Mouse (Mus musculus) embryonic facial prominence, embryonic 12.5 days (tissue): ENCODE results near the gene Galnt7. TPM values are rescaled to one million over a fixed set of nuclear protein-coding genes. Genes with fewer than 3 reads are reported as not detected.
A peak's percentile ranks its signal among the peaks of the same experiment; 100 is the strongest.

ENCODE experiments used
- ATAC-seq: fragments of 200-750 bp; cut with Nextera tagmentation; 2 replicates; pipeline ENCODE4 v1.8.0; 2017; ENCODE audit not compliant: insufficient number of reproducible peaks, insufficient read depth, low FRiP score, low TSS enrichment
- H3K27ac ChIP-seq: fragments of 300-500 bp; sonication (generic); 2 replicates; pipeline ENCODE4 v1.5.1; 2016; ENCODE audit warnings: mild to moderate bottlenecking
- H3K27me3 ChIP-seq: fragments of 300-500 bp; sonication (generic); 2 replicates; pipeline ENCODE4 v1.6.1; 2016; ENCODE audit warnings: mild to moderate bottlenecking, moderate library complexity
- H3K36me3 ChIP-seq: fragments of 300-500 bp; sonication (generic); 2 replicates; pipeline ENCODE4 v1.6.1; 2016; ENCODE audit warnings: mild to moderate bottlenecking
- H3K4me1 ChIP-seq: fragments of 300-500 bp; sonication (generic); 2 replicates; pipeline ENCODE4 v1.6.1; 2016
- H3K4me2 ChIP-seq: fragments of 300-500 bp; sonication (generic); replicated peaks from 2 replicates; pipeline ENCODE4 v1.6.1; 2016; ENCODE audit warnings: mild to moderate bottlenecking, moderate library complexity
- H3K4me3 ChIP-seq: fragments of 300-500 bp; sonication (generic); 2 replicates; pipeline ENCODE4 v1.5.1; 2016; ENCODE audit warnings: mild to moderate bottlenecking
- H3K9ac ChIP-seq: fragments of 300-500 bp; sonication (generic); 2 replicates; pipeline ENCODE4 v1.6.1; 2016; ENCODE audit warnings: mild to moderate bottlenecking, moderate library complexity
- H3K9me3 ChIP-seq: fragments of 300-500 bp; sonication (generic); 2 replicates; pipeline ENCODE4 v1.6.1; 2016; ENCODE audit warnings: mild to moderate bottlenecking, moderate library complexity
- WGBS: fragments of 180-500 bp; shearing (Covaris S2); methylation state at CpG from one replicate; pipeline ENCODE4 v1.1.7; 2016; 5-methylcytosine and 5-hydroxymethylcytosine counted together
- polyA plus RNA-seq: library from polyadenylated mRNA; unstranded; fragments of >200 nt; fragmentation: Nextera tagmentation; extraction: Ambion mirVana; gene quantifications from 2 replicates; pipeline ENCODE4 v1.2.1, GENCODE M21; 2016

Gene Galnt7
- polyA plus RNA-seq, 1 experiment from 2014 or later = 17.8 TPM

DNA sequence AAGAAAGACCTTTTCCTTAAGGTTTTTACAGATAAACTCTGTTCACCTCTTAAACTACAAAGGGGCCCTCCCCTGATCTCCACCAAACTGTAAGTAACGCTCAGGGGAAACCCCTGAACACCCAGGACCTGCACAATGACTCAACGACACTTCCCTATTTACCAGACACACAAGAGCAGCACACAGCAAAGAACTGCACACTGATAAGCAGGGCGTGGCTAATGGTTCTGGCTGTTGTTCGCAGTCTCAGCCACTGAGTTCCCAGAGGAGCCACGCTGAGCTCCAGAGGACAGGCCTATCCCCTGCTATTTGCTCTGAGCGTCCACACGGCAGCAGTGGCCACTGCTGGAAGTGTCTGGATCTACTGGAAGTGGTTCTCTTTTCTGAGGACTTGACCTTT, 76.6 kb downstream of the Galnt7 start:
- ATAC-seq = 0 out of 2 replicates have a peak, but pooled peaks have one; percentile 67
- Histone ChIP-seq H3K4me2 (no peak overlapping the region), H3K36me3 (no peaks in the 10 kb centered on the region), H3K4me3 (no peak overlapping the region), H3K27me3 (no peaks in the 10 kb centered on the region), H3K9me3 (no peaks in the 10 kb centered on the region), H3K27ac (no peak overlapping the region), H3K4me1 (0 out of 2 replicates have a peak, but pooled peaks cover 3% of the 10 kb centered on the region), H3K9ac (no peak overlapping the region)
- WGBS = 54% methylated on average over 7 of the region's 7 CpGs

DNA sequence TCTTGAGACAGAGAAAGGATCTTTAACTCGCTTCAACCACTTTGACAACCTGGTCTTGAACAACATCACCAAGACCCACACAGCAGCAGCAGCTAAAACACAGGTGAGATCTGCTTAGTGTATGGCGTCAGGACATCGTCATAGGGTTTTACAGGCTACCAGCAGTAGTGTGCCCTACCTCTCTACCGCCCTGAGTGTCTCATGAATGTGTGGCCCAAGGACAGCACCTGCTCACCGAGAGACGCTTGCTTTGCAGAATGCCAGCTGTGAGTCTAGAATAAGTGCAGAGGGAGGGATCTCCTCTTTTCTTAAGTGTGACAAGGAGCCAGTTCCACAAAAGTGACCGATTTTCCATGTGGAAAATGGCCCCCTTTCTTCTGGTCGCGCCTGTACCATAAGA, 77.5 kb downstream of the Galnt7 start:
- no peak overlapping the region for H3K27ac ChIP-seq
- WGBS = 88% methylated on average over 9 of the region's 9 CpGs
- no peaks in the 10 kb centered on the region for H3K36me3 ChIP-seq
- H3K4me3 ChIP-seq = no peak overlapping the region
- no peaks in the 10 kb centered on the region for H3K9me3 ChIP-seq
- H3K9ac ChIP-seq = no peak overlapping the region
- H3K4me2 ChIP-seq = no peak overlapping the region
- H3K27me3 ChIP-seq = no peaks in the 10 kb centered on the region
- no peak for ATAC-seq
- 0 out of 2 replicates have a peak, but pooled peaks cover 3% of the 10 kb centered on the region for H3K4me1 ChIP-seq

GRCm38 (mm10) chr8:57574398-57574797, 78.4 kb downstream of the Galnt7 start:
- H3K4me3 ChIP-seq = no peak overlapping the region
- H3K4me1 ChIP-seq = 0 out of 2 replicates have a peak, but pooled peaks cover 3% of the 10 kb centered on the region
- no peaks in the 10 kb centered on the region for H3K27me3 ChIP-seq
- ATAC-seq = no peak
- H3K4me2 ChIP-seq = no peak overlapping the region
- H3K27ac ChIP-seq = no peak overlapping the region
- H3K9me3 ChIP-seq = no peaks in the 10 kb centered on the region
- no peak overlapping the region for H3K9ac ChIP-seq
- no peaks in the 10 kb centered on the region for H3K36me3 ChIP-seq
- WGBS = 13% methylated on average over 7 of the region's 7 CpGs

- H3K27ac ChIP-seq = no peak overlapping the region
- 82% methylated on average over 6 of the region's 6 CpGs for WGBS
- H3K36me3 ChIP-seq = no peaks in the 10 kb centered on the region
- no peak overlapping the region for H3K4me2 ChIP-seq
- H3K9ac ChIP-seq = no peak overlapping the region
- H3K4me1 ChIP-seq = peaks cover 9% of the 10 kb centered on the region
- no peaks in the 10 kb centered on the region for H3K9me3 ChIP-seq
- no peaks in the 10 kb centered on the region for H3K27me3 ChIP-seq
- no peak for ATAC-seq
- H3K4me3 ChIP-seq = no peak overlapping the region
These were observed 79.0 kb downstream of the Galnt7 start for GRCm38 (mm10) chr8:57573844-57574243.

- H3K27ac ChIP-seq = no peak overlapping the region
- no peak for ATAC-seq
- H3K4me2 ChIP-seq = no peak overlapping the region
- H3K4me1 ChIP-seq = peaks cover 11% of the 10 kb centered on the region
- H3K9me3 ChIP-seq = no peaks in the 10 kb centered on the region
- 76% methylated on average over 6 of the region's 6 CpGs for WGBS
- no peaks in the 10 kb centered on the region for H3K36me3 ChIP-seq
- H3K27me3 ChIP-seq = no peaks in the 10 kb centered on the region
- H3K4me3 ChIP-seq = no peak overlapping the region
- no peak overlapping the region for H3K9ac ChIP-seq
These were observed 82.9 kb downstream of the Galnt7 start for GRCm38 (mm10) chr8:57569886-57570285.

GRCm38 (mm10) chr8:57569400-57569795, 83.4 kb downstream of the Galnt7 start:
- no peaks in the 10 kb centered on the region for H3K9me3 ChIP-seq
- H3K4me1 ChIP-seq = peaks cover 9% of the 10 kb centered on the region
- no peak overlapping the region for H3K4me3 ChIP-seq
- no peaks in the 10 kb centered on the region for H3K36me3 ChIP-seq
- H3K9ac ChIP-seq = no peak overlapping the region
- WGBS = 47% methylated on average over 11 of the region's 11 CpGs
- 0 out of 2 replicates have a peak overlapping the region, but pooled peaks have one; percentile 41 for H3K27ac ChIP-seq
- ATAC-seq = no peak
- no peaks in the 10 kb centered on the region for H3K27me3 ChIP-seq
- no peak overlapping the region for H3K4me2 ChIP-seq

GRCm38 (mm10) chr8:57568633-57569399, 84.0 kb downstream of the Galnt7 start:
- Histone ChIP-seq H3K27me3 (no peaks in the 10 kb centered on the region), H3K9me3 (no peaks in the 10 kb centered on the region), H3K9ac (no peak overlapping the region), H3K4me2 (no peak overlapping the region), H3K4me1 (peaks cover 8% of the 10 kb centered on the region), H3K27ac (0 out of 2 replicates have a peak overlapping the region, but pooled peaks have one; percentile 41), H3K36me3 (no peaks in the 10 kb centered on the region), H3K4me3 (no peak overlapping the region)
- no peak for ATAC-seq
- 75% methylated on average over 18 of the region's 18 CpGs for WGBS

DNA sequence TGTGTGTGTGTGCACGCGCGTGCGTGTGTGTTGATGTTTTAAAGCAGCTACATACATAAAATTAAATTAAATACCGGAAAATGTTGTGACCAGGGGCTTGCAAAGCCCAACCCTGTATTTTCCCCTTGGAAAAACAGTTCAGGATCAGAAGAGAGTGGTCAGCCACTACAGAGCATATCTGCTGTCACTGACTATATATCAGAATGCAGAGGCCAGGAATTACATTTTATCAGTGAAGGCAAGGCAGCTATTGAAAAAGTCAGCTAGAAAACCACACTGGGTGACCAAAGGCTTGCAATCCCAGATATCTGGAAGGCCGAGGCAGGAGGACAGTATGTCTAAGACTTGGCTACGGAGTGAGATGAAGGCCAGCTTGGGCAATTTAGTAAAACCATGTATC, 84.8 kb downstream of the Galnt7 start:
- 92% methylated on average over 7 of the region's 7 CpGs for WGBS
- Histone ChIP-seq H3K4me3 (no peak overlapping the region), H3K36me3 (no peaks in the 10 kb centered on the region), H3K4me1 (peaks cover 8% of the 10 kb centered on the region), H3K9me3 (no peaks in the 10 kb centered on the region), H3K4me2 (no peak overlapping the region), H3K27me3 (no peaks in the 10 kb centered on the region), H3K9ac (no peak overlapping the region), H3K27ac (no peak overlapping the region)
- no peak for ATAC-seq

GRCm38 (mm10) chr8:57565039-57565438, 87.8 kb downstream of the Galnt7 start:
- no peak overlapping the region for H3K4me3 ChIP-seq
- no peaks in the 10 kb centered on the region for H3K36me3 ChIP-seq
- no peaks in the 10 kb centered on the region for H3K27me3 ChIP-seq
- H3K9me3 ChIP-seq = no peaks in the 10 kb centered on the region
- no peak overlapping the region for H3K27ac ChIP-seq
- no peak overlapping the region for H3K4me2 ChIP-seq
- no peak overlapping the region for H3K9ac ChIP-seq
- 84% methylated on average over 6 of the region's 6 CpGs for WGBS
- ATAC-seq = no peak
- peaks cover 8% of the 10 kb centered on the region for H3K4me1 ChIP-seq

GRCm38 (mm10) chr8:57563726-57564125, 89.1 kb downstream of the Galnt7 start:
- H3K4me3 ChIP-seq = no peak overlapping the region
- H3K36me3 ChIP-seq = no peaks in the 10 kb centered on the region
- no peaks in the 10 kb centered on the region for H3K9me3 ChIP-seq
- ATAC-seq = no peak
- WGBS = 92% methylated on average over 15 of the region's 15 CpGs
- no peaks in the 10 kb centered on the region for H3K27me3 ChIP-seq
- H3K9ac ChIP-seq = no peak overlapping the region
- H3K4me2 ChIP-seq = no peak overlapping the region
- peaks cover 1% of the 10 kb centered on the region; the same call in 1 of the 2 replicates for H3K4me1 ChIP-seq
- no peak overlapping the region for H3K27ac ChIP-seq

- Histone ChIP-seq H3K9ac (no peak overlapping the region), H3K27ac (no peak overlapping the region), H3K9me3 (no peaks in the 10 kb centered on the region), H3K27me3 (no peaks in the 10 kb centered on the region), H3K4me3 (no peak overlapping the region), H3K36me3 (no peaks in the 10 kb centered on the region), H3K4me2 (no peak overlapping the region), H3K4me1 (no peaks in the 10 kb centered on the region)
- ATAC-seq = no peak
- 57% methylated on average over 3 of the region's 3 CpGs for WGBS
These were observed 90.1 kb downstream of the Galnt7 start for GRCm38 (mm10) chr8:57562741-57563140.

- Histone ChIP-seq H3K27ac (no peak overlapping the region), H3K4me3 (no peak overlapping the region), H3K36me3 (no peaks in the 10 kb centered on the region), H3K4me1 (no peaks in the 10 kb centered on the region), H3K9ac (no peak overlapping the region), H3K27me3 (no peaks in the 10 kb centered on the region), H3K4me2 (no peak overlapping the region), H3K9me3 (no peaks in the 10 kb centered on the region)
- WGBS = 92% methylated on average over 9 of the region's 9 CpGs
- no peak for ATAC-seq
These were observed 91.9 kb downstream of the Galnt7 start for GRCm38 (mm10) chr8:57560926-57561325.
